Mouse (Mus musculus) kidney, embryonic 15.5 days (tissue): ENCODE measurements at regions not wholly inside any gene's neighbourhood (a gene's known extent, or its start where the extent isn't known, plus 50 kb on each side); places are given as distances from the start of the nearest gene placed in this dataset.
A peak's percentile ranks its signal among the peaks of the same experiment; 100 is the strongest.
"Not testable (repeated sequence)": the region's sequence is repeated elsewhere in the genome, so short reads cannot be mapped to it uniquely, and the experiment has no call there.

Experiments
- ATAC-seq: fragments of 200-750 bp; cut with Nextera tagmentation; replicated peaks from 2 replicates; pipeline ENCODE4 v1.8.0; 2017; ENCODE audit warnings: moderate TSS enrichment; ENCODE audit not compliant: low FRiP score
- H3K27ac ChIP-seq: fragments of 300-500 bp; sonication (generic); 2 replicates; pipeline ENCODE4 v1.5.1; 2015; ENCODE audit warnings: mild to moderate bottlenecking, inconsistent platforms
- H3K27me3 ChIP-seq: fragments of 300-500 bp; sonication (generic); 2 replicates; pipeline ENCODE4 v1.6.1; 2015; ENCODE audit warnings: inconsistent platforms
- H3K36me3 ChIP-seq: fragments of 300-500 bp; sonication (generic); 2 replicates; pipeline ENCODE4 v1.6.1; 2015; ENCODE audit warnings: inconsistent platforms
- H3K4me1 ChIP-seq: fragments of 300-500 bp; sonication (generic); 2 replicates; pipeline ENCODE4 v1.6.1; 2015; ENCODE audit warnings: inconsistent platforms
- H3K4me2 ChIP-seq: fragments of 300-500 bp; sonication (generic); 2 replicates; pipeline ENCODE4 v1.6.1; 2015; ENCODE audit warnings: moderate library complexity, mild to moderate bottlenecking, inconsistent platforms
- H3K4me3 ChIP-seq: fragments of 300-500 bp; sonication (generic); replicated peaks from 2 replicates; pipeline ENCODE4 v1.5.1; 2015; ENCODE audit warnings: mild to moderate bottlenecking, inconsistent platforms
- H3K9ac ChIP-seq: fragments of 300-500 bp; sonication (generic); 2 replicates; pipeline ENCODE4 v1.6.1; 2015; ENCODE audit warnings: mild to moderate bottlenecking, inconsistent platforms
- H3K9me3 ChIP-seq: fragments of 300-500 bp; sonication (generic); replicated peaks from 2 replicates; pipeline ENCODE4 v1.6.1; 2016; ENCODE audit warnings: inconsistent platforms
- WGBS: fragments of 180-500 bp; shearing (Covaris S2); methylation state at CpG from one replicate; pipeline ENCODE4 v1.1.7; 2015; ENCODE audit warnings: mixed read lengths; 5-methylcytosine and 5-hydroxymethylcytosine counted together

- Histone ChIP-seq H3K4me3 (no peak overlapping the region), H3K27me3 (no peaks in the 10 kb centered on the region), H3K9ac (no peak overlapping the region), H3K4me2 (no peak overlapping the region), H3K9me3 (no peaks in the 10 kb centered on the region), H3K36me3 (no peaks in the 10 kb centered on the region), H3K27ac (no peak overlapping the region), H3K4me1 (no peaks in the 10 kb centered on the region)
- 46% methylated on average over 1 of the region's 1 CpGs for WGBS
- ATAC-seq: no peak
These were observed 87.4 kb downstream of the Fam174b start for GRCm38 (mm10) chr7:73827549-73827948.

GRCm38 (mm10) chr7:73830581-73830980 is 90.5 kb downstream of the Fam174b start:
- no peaks in the 10 kb centered on the region for H3K4me1 ChIP-seq
- no peak for ATAC-seq
- H3K27me3 ChIP-seq: no peaks in the 10 kb centered on the region
- no peak overlapping the region for H3K27ac ChIP-seq
- H3K4me3 ChIP-seq: no peak overlapping the region
- WGBS: 63% methylated on average over 6 of the region's 6 CpGs
- no peaks in the 10 kb centered on the region for H3K9me3 ChIP-seq
- H3K9ac ChIP-seq: no peak overlapping the region
- H3K36me3 ChIP-seq: no peaks in the 10 kb centered on the region
- H3K4me2 ChIP-seq: no peak overlapping the region

GRCm38 (mm10) chr7:73840381-73840780 is 100.3 kb downstream of the Fam174b start:
- ATAC-seq: no peak
- H3K9me3 ChIP-seq: no peaks in the 10 kb centered on the region
- no peak overlapping the region for H3K27ac ChIP-seq
- no peak overlapping the region for H3K9ac ChIP-seq
- no peaks in the 10 kb centered on the region for H3K36me3 ChIP-seq
- no peaks in the 10 kb centered on the region for H3K27me3 ChIP-seq
- H3K4me3 ChIP-seq: no peak overlapping the region
- 84% methylated on average over 3 of the region's 3 CpGs for WGBS
- no peak overlapping the region for H3K4me2 ChIP-seq
- no peaks in the 10 kb centered on the region for H3K4me1 ChIP-seq

GRCm38 (mm10) chr7:73852184-73852583 is 112.1 kb downstream of the Fam174b start:
- no peak overlapping the region for H3K9ac ChIP-seq
- no peaks in the 10 kb centered on the region for H3K9me3 ChIP-seq
- H3K4me3 ChIP-seq: no peak overlapping the region
- H3K27ac ChIP-seq: no peak overlapping the region
- no peaks in the 10 kb centered on the region for H3K36me3 ChIP-seq
- H3K4me1 ChIP-seq: 0 out of 2 replicates have a peak, but pooled peaks cover 3% of the 10 kb centered on the region
- no peak for ATAC-seq
- H3K4me2 ChIP-seq: no peak overlapping the region
- 77% methylated on average over 9 of the region's 9 CpGs for WGBS
- no peaks in the 10 kb centered on the region for H3K27me3 ChIP-seq

- H3K27me3 ChIP-seq, H3K9ac ChIP-seq, H3K4me3 ChIP-seq, H3K9me3 ChIP-seq, H3K4me1 ChIP-seq, H3K36me3 ChIP-seq: not testable (repeated sequence)
- Histone ChIP-seq H3K4me2 (0 out of 2 replicates have a peak overlapping the region, but pooled peaks have one; percentile 7), H3K27ac (peak overlapping the region; percentile 51; the same call in 1 of the 2 replicates)
- 64% methylated on average over 3 of the region's 3 CpGs for WGBS
- ATAC-seq: 0 out of 2 replicates have a peak, but pooled peaks have one; percentile 36
These were observed 113.3 kb downstream of the Fam174b start for GRCm38 (mm10) chr7:73853296-73853950.

DNA sequence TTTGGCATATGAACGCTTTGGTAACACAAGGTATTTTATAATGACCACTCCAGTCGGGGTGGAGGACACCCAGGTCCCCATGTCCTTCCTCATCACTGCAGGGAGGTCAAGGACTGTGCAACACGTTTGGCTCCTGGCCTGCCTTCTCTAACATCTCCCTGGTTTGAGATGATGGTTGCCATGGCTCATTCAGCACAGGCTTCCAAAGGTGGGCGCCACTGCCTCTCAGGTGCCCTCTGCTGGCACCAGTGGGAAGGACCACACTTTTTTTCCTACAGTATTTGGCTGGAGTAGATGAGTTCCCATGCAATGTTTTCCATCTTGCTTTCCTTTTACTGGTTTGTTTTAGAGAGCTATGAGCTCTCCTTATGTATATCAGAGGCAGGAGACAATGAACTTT is 115.4 kb downstream of the Fam174b start:
- 43% methylated on average over 4 of the region's 4 CpGs for WGBS

GRCm38 (mm10) chr7:73856908-73857307 is 116.8 kb downstream of the Fam174b start:
- no peak for ATAC-seq
- no peak overlapping the region for H3K27ac ChIP-seq

More for the DNA sequence above, 115.4 kb downstream of the Fam174b start:
- no peaks in the 10 kb centered on the region for H3K36me3 ChIP-seq
- no peak overlapping the region for H3K9ac ChIP-seq
- H3K9me3 ChIP-seq: no peaks in the 10 kb centered on the region
- no peak for ATAC-seq
- H3K27ac ChIP-seq: no peak overlapping the region
- 0 out of 2 replicates have a peak, but pooled peaks cover 3% of the 10 kb centered on the region for H3K4me1 ChIP-seq
- H3K4me3 ChIP-seq: no peak overlapping the region
- H3K4me2 ChIP-seq: no peak overlapping the region
- H3K27me3 ChIP-seq: no peaks in the 10 kb centered on the region

GRCm38 (mm10) chr7:73865086-73865485 is 125.0 kb downstream of the Fam174b start:
- Histone ChIP-seq H3K4me3 (no peak overlapping the region), H3K9ac (no peak overlapping the region), H3K27ac (no peak overlapping the region), H3K4me2 (no peak overlapping the region), H3K4me1 (no peaks in the 10 kb centered on the region), H3K36me3 (no peaks in the 10 kb centered on the region), H3K9me3 (no peaks in the 10 kb centered on the region), H3K27me3 (no peaks in the 10 kb centered on the region)
- WGBS: 68% methylated on average over 5 of the region's 5 CpGs
- ATAC-seq: no peak

More at GRCm38 (mm10) chr7:73856908-73857307, 116.8 kb downstream of the Fam174b start:
- H3K4me1 ChIP-seq: 0 out of 2 replicates have a peak, but pooled peaks cover 3% of the 10 kb centered on the region
- H3K9me3 ChIP-seq: no peaks in the 10 kb centered on the region
- WGBS: 79% methylated on average over 6 of the region's 6 CpGs
- no peak overlapping the region for H3K4me3 ChIP-seq
- H3K36me3 ChIP-seq: no peaks in the 10 kb centered on the region
- no peak overlapping the region for H3K4me2 ChIP-seq
- H3K27me3 ChIP-seq: no peaks in the 10 kb centered on the region
- no peak overlapping the region for H3K9ac ChIP-seq

DNA sequence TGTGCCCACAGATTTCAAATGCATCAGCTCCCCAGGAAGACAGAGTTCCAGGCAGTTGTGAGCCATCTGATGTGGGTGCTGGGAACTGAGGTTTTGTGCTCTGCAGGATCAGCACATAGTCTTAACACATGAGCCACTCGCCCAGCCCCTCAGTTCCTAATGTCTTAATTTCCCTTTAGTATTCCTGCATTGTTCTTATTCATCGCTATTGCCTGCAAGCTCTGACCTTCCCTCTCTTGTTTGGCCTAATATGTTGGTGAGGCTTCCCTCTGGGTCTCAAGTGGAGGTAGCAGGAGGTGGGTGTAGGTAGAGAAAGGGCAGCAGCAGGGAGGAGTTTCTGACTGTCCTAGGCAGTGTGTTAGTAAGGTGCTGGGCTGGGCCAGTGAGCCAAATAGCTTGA is 132.1 kb downstream of the Fam174b start:
- H3K4me2 ChIP-seq: no peak overlapping the region
- no peak overlapping the region for H3K4me3 ChIP-seq
- H3K4me1 ChIP-seq: no peaks in the 10 kb centered on the region
- no peaks in the 10 kb centered on the region for H3K9me3 ChIP-seq
- no peak overlapping the region for H3K27ac ChIP-seq
- no peaks in the 10 kb centered on the region for H3K27me3 ChIP-seq
- H3K36me3 ChIP-seq: no peaks in the 10 kb centered on the region
- ATAC-seq: no peak
- H3K9ac ChIP-seq: no peak overlapping the region
- 82% methylated on average over 2 of the region's 2 CpGs for WGBS

DNA sequence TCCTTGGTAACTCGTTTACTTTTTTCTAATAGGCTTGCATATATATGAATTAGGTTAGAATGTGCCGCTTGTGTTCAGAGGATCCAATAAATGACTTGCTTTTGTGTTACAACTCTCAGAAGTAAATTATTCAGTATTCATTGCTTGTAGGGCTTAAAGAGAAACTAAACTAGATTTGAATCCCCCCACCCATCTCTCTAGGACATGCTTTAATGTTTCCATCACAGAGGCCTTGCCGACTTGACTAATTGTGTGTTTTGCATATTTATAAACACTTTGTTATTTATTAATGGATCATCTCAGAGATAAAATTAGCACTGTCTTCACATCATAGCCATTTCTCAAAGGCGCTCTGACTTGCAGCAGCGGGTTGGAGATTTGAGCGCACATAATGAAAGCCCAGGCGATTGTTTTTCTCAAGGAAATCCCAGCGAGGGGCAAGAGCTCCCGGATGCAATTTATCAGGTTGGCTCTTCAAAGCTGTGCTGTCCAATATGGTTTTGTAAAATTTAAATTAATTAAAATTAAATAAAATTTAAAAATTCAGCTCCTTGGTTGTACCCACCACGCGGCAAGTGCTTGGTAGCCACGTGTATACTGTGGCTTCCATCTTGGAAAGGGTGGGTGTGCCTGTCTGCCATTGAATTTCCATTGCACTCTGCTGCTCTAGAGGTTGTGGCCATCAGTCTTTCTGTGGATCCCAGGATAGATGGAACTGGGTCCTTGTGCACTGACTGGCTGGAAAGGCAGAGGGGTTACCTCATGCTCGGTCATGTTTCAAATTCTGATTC is 132.0 kb downstream of the St8sia2 start:
- H3K27me3 ChIP-seq: no peaks in the 10 kb centered on the region
- H3K9ac ChIP-seq: no peak overlapping the region
- H3K36me3 ChIP-seq: no peaks in the 10 kb centered on the region
- 95% methylated on average over 13 of the region's 13 CpGs for WGBS
- H3K9me3 ChIP-seq: no peaks in the 10 kb centered on the region
- H3K27ac ChIP-seq: no peak overlapping the region
- no peak for ATAC-seq
- H3K4me3 ChIP-seq: no peak overlapping the region
- no peaks in the 10 kb centered on the region for H3K4me1 ChIP-seq
- H3K4me2 ChIP-seq: no peak overlapping the region

- 55% methylated on average over 7 of the region's 7 CpGs for WGBS
- Histone ChIP-seq H3K4me3 (no peak overlapping the region), H3K9ac (no peak overlapping the region), H3K27ac (no peak overlapping the region), H3K4me1 (no peaks in the 10 kb centered on the region), H3K27me3 (no peaks in the 10 kb centered on the region), H3K36me3 (no peaks in the 10 kb centered on the region), H3K4me2 (no peak overlapping the region), H3K9me3 (no peaks in the 10 kb centered on the region)
- ATAC-seq: no peak
These were observed 127.3 kb downstream of the St8sia2 start for GRCm38 (mm10) chr7:73886152-73886551.
